Mouse (Mus musculus) kidney, adult 8-10 months (tissue): ENCODE data around the gene Srgap2.
"Not testable (repeated sequence)": the region's sequence is repeated elsewhere in the genome, so short reads cannot be mapped to it uniquely, and the experiment has no call there.

Experiments used
- DNase-seq, 2 experiments: peaks; one replicate each; pipeline ENCODE4 v3.0.0; 2022

The Srgap2 gene

DNA sequence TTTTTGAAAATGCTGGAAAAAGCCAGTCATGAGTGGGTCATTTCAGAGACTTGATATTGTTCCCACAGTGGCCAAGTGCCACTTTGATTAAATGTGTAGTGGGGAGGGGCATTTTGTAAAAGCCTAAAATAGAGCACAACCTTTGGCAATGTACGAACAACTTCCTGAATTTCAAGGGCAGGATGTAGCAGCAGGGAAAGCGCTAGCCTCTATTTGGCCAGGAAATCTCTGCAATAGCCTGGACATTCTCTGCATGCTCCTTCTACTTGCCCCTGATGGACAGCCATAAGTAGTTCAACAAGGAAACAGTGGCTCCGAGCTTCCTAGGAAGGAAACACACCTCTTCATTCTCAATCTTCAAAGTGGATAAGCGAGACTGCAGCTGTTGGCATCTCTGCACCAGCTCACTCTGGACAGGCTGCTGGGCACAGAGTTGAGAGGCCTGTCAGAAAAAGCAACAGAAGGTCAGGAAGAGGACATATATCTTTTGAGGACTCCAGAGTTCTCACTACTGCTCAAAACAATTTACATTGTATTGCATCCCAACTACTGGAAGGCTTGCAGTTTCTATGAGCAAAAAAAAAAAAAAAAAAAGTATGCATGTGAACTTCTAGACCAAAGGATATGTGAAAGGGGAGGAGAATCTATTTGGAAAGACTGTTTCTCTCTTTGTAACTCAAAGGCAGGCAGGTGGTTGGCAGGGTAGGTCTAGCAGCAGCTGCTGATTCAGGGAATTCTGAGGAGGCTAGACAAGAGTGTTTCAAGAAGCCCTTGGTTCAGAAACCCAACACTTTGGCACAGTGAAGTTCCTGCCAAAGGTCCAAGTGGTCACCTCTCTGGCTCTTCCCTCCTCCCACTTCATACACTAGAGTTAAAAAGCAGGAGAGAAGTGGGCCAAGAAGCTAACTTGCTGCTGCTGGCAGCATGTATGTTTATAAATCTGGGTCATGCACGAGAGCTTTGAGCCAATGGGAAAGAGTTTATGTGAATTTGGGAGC lies 181.4 kb downstream of the Srgap2 start:
- DNase-seq: peak; percentile 19 to 57

DNA sequence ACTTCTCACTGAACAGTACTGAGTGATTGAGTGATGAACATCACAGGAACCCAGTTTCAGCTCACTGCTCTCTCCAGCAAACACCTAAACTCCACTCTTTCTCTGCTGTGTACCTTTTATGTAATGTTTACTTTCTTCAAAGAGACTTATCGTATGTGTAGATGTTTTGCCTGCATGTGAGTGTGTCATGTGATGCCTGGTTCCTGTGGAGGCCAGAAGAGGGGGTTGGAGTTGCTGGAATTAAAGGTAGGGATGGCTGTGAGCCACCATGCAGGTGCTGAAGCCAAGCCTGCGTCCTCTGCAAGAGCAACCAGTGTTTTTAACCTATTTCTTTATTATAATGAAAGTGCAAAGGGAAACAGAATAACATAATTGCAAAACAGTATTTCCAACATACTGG lies 182.5 kb downstream of the Srgap2 start:
- DNase-seq: no peak

DNA sequence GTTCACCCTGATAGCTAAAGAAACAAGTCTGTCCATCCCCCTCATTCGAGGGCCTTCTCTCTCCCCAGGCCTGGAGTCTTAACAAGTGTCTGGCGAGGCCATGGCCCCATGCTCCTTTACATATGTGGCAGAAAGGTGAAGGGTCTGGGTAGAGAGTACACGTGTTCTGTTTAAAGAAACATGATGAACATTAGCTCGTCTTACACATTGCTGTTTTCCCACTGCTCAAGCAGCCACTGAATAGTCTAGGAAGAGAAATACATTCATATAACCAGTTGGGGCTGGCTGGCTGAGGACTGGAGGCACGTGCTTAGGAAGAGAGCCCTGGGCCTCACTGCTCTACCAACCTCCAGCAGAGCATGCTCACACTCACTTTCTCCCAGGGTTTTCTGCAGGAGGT lies 191.1 kb downstream of the Srgap2 start:
- DNase-seq: peak in 1 of 2 experiments; percentile 13

DNA sequence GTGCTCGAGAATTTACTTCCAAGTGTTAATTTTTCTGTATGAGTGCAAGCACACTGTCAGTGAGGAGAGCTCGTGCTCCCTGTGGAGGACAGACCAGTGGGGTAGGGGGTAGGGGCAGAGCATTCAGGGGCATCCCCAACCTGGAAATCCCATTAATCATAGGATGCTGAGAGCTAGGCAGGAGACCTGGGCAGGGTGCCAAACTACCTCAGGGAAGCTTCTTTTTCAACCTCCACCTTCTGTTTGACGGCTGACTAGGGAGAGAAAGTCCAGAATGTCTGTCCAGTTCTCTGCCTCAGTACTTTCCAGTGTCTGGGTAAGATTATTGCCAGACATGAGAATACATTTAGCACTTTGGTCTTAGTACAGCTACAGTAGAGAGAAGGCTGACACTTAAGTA lies 191.5 kb downstream of the Srgap2 start:
- DNase-seq: peak; percentile 26 to 28

DNA sequence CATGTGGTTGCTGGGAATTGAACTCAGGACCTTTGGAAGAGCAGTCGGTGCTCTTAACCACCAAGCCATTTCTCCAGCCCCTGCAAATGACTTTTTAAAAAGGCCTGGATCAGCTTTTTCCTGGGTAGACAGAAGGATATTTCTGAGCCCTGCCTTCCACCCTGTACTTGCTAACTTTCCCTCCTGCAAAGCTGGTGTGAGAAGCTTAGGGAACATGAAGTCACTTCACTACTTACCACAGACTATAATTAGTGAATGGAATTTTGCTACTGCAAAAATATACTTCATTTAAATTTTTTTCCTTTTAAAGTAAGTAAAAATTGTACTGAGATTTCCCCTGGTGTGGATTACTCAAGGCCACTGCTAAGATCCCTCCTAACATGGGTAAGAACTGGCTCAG lies 196.0 kb downstream of the Srgap2 start:
- DNase-seq: no peak

DNA sequence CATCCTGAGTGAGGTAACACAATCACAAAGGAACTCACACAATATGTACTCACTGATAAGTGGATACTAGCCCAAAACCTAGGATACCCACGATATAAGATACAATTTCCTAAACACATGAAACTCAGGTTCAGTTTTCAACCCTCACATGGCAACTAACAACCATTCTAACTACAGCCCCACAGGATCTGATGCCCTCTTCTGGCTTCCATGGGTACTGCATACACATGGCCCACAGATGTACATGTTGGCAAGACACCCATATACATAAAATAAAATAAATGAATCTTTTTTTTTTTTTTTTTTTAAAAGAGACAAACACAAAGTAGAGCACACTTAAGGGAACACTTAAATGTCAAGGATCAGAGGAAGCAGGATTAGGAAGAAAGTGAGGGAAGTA lies 198.1 kb downstream of the Srgap2 start:
- DNase-seq: not testable (repeated sequence)

DNA sequence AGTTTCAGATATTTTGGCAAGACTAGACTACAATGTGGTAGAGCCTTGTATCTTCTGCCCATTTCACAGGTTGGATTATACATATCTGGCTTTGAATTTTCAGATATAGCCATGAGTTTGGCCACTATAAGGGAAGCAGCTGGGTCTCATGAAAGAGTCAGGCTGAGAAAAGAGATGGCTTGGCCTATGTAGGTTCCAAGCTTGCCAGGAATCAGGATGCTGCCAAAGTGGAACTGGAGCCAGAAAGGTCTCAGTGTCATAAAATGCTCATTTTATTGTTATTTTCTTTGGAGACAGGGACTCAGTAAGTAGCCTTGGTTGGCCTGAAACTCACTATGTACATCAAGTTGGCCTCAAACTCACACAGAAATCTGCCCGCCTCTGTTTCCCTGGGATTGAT lies 200.0 kb downstream of the Srgap2 start:
- DNase-seq: no peak

DNA sequence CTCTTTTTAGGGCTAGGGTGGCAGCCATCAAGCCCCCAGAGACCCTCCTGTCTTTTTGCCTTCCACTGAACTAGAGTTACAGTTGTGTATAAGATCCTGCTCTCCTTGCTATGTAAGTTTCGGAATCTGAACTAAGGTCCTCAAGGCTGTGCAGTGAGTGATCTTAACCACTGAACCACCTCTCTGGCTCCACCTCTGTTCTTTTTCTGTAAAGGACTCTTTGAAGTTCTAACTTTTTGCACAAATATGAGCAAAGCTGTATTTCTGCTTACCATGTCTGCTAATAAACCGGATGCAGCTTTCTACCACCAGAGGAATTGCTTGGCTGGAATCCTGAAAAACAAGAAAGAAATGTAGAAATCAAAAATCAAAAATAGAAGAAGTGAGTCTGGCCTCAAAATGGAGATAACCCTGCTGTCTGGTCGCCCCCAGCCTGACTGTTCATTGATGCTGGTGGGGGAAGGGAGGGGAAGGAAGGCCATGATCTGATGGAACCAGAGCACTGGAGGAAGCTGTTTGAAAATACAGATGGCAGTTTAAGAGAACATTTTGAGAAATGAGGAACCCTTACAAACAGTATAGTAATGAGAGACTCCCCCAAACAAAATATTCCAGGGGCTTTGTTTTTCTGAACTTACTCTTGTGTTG lies 202.2 kb downstream of the Srgap2 start:
- no peak for DNase-seq

DNA sequence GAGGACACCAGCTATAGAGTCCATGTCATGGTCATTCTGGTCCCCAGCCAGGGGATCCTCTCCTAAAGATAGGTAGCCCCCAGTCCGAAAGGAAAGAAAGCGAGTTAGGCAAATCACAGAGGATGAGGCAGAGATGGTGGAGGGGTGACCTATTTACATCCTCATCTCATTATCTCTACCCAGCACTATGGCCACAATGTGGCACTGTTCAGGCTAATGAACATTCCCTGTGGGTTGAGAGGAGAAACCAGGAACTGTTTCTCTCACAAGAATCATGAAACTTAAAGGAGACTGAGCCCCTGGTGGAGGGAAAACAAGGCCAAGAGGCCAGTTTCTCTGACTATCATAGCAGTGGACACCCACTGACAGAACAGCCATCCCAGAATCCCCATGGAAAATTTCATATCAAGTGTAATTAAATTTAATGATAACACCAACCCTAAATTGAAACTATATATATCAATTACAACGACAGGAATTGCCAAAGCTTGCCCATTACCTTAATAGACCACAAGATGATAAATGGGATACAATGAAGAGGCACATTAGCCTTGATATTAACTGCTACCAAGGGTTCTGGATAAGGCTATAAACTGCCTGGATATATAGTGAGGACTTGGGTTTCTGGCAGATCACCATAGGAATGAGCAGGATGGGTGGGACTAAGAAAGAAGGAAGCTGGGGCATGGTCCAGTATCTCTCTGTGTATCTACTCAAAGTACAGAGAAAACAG lies 207.4 kb downstream of the Srgap2 start:
- no peak for DNase-seq

DNA sequence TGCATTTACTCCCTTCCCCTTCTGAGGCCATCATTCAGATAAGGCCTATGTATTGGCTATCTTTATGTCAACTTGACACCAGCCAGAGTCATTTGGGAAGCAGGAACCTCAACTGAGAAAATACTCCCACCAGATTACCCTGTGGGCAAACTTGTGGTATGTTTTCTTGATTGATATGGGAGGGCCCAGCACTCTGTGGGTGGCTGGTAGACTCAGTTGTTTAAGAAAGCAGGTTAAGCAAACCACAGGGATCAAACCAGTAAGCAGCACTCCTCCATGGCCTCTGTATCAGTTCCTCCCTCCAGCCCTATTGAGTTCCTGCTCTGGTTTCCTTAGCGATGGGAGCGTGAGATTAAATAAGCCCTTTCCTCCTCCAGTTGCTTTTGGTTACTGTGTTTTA lies 208.8 kb downstream of the Srgap2 start:
- DNase-seq: no peak

DNA sequence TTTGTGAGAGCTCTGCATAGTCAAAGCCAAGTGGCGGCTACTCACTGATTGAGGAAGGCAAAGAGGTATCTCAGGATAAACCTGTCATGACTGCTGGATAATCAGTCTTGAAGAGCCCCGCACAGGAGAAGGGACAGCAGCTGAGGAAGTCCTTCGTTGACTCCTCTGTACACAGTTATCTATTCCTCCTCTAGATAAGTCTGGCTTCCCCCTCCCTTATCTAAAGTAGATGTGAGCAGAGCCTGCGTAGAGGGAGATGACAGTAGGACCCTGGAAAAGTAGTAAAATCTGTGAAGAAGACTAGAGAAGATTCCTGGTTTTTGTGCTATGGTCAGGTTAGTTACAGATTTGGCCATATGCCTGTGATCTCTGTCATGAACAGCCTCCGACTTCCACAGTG lies 209.5 kb downstream of the Srgap2 start:
- no peak for DNase-seq

DNA sequence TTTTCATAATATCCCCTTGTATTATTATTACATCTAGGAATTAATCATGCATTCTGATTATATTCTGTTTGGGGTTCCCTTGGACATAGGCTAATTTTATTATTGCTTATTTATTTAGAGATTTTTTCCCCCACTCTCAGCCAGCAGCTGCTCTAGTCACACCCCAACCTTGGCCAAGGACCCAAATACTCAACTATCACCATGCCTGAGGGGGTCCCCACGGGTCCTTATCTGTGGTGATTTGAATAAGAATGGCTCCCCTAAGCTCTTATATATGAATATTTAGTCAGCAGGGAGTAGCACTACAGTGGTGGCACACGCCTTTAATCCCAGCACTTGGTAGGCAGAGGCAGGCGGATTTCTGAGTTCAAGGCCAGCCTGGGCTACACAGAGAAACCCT lies 215.9 kb downstream of the Srgap2 start:
- no peak for DNase-seq

DNA sequence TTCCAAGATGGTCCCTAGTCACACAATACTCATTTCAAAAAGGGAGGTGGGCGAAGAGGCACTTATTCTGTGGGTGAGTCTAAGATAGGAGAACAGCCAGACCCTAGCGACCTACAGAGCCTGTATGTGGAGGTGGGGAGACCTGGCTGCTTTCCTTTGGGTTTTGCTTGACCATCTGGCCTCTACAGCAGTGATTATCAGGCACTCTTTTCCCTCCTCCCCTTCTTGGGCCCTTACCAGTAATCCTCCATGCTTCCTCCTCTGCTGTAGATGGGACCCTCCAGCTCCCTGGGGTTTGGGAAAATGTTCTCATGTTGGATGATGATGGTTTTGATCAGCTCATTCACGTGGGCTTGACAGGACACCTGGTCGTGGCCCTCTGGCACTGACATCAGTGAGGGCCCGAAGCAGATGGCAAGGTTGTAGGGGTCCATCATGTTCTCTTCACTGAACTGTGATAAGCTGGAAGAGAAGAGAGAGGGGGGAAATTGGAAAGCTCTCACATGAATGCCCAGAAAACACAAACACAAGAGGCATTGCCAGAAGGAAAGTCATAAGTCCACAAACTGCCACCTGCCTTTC lies 216.8 kb downstream of the Srgap2 start:
- DNase-seq: no peak

DNA sequence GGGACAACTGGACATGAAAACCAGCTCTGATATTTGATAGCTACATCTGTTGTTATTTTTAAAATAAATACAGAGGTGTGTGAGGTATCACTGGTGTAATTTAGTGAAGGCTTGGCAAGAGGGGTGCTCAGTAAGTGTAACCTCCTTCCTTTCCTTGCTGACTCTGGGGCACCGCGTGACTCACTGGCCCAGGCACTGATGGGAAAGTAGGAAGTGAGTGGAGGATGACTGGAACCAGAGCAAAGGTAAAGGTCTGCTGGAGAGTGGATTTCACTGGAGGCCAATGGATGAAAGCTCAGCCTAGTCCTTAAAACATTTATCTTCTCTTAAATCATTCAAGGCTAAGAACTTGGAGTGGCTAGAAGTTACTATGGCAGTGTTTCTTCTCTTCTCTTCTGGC lies 226.4 kb downstream of the Srgap2 start:
- no peak for DNase-seq

DNA sequence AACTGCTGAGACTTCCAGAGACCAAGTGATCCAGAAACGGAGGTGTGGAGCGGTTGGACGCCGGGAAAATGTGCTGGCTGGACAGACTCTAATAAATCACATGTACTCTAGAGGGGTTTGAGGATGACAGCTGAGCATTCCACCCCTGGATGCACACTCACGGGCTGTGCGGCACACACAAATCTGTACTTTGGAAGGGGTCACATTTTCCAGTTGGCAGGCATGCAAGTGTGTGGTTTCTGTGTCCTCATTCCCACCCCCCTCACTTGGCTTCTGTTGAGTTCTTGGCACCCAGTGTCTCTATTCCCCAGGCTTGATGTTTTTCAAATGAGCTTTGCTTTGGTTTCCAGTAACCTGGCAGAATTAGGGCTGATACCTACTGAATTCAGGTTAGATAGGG lies 227.4 kb downstream of the Srgap2 start:
- DNase-seq: peak; percentile 31 to 38

DNA sequence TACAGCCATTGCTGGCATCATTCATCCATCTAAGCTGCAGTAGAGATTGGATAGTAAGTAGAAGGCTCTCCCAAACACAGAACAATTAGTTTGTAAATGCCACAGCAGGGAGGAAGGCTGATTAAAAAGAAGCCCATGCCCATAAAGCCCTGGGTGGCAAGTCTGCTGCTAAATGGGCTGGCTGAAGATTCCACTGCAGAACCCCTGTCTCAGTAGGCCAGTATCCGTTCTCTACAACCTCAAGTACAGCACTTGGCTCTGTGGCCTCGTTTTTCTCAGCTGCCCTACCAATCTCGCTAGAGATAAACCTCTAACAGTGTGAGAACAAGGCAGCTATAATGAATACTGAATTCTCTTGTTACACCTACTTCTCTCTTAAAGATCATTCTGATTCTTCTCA lies 227.9 kb downstream of the Srgap2 start:
- DNase-seq: no peak

DNA sequence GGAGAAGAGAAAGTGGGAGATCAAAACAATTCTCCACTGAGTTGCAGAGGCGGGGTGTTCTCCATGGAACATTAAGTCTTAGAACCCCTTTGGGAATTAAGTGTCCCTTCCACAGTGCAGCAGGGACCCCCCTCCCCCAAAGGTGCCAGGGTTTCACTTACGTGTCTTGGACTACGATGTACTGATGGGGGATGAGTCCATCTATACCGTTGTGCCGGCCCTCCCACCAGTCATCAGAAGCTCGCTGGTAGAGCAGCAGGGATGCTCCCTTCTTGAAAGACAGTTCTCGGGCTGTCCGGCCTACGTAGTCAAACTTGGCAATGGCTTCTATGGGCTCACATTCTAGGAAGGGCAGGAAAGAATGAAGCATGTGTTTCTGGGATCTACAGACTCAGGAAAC lies 229.0 kb downstream of the Srgap2 start:
- DNase-seq: no peak

DNA sequence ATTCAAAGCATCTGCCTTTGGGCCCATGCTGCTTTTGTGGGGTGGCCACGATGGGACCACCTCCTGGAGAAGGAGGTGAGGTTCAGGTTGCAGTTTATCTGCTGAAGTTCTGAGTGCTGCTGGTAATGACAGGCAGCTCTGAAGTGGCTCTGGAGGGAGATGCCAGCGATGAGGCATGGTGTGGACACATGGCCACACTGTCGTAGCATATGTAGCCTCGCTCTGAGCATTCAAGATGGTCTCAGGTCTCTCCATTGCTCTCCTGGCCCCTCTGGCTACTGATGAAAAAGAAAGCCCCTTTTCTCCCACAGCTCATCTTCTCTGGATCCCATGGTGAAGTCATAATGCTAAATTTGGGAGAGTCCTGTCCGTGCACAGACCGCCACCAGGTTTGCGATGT lies 230.4 kb downstream of the Srgap2 start:
- DNase-seq: no peak

DNA sequence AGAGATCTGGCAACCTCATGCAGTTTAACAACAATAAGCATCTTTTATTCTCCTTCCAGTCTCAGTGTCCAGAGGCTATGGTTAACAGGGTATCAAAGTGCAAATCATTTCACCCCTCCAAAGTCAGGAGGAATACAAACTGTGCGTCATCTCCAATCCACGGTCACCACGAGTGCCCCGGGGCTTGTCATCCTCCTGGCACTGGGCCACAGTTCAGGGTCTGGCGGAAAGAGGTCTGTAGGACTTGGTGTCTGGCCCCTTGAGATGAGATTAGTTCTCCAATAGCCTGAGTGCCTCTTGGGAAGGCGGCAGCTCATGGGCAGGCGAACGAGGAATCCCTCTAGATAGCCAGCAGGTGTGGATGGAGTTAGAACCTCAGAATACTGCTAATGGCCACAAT lies 232.0 kb downstream of the Srgap2 start:
- no peak for DNase-seq

DNA sequence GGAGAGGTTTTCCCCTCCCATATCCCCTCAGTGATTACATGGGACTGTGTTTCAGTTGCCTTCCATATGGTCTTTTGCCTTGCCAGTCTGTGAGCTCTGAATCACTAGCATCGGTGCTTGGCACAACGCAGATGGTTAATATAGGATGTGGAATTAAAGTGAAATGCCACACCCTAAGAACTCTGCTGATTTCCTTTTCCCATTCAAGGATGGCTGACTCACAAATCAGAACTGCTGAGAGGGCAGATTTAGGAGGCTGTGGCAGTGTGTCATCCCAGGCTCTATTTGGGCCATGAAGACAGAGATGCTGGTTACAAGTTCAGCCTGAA lies 233.3 kb downstream of the Srgap2 start:
- no peak for DNase-seq

DNA sequence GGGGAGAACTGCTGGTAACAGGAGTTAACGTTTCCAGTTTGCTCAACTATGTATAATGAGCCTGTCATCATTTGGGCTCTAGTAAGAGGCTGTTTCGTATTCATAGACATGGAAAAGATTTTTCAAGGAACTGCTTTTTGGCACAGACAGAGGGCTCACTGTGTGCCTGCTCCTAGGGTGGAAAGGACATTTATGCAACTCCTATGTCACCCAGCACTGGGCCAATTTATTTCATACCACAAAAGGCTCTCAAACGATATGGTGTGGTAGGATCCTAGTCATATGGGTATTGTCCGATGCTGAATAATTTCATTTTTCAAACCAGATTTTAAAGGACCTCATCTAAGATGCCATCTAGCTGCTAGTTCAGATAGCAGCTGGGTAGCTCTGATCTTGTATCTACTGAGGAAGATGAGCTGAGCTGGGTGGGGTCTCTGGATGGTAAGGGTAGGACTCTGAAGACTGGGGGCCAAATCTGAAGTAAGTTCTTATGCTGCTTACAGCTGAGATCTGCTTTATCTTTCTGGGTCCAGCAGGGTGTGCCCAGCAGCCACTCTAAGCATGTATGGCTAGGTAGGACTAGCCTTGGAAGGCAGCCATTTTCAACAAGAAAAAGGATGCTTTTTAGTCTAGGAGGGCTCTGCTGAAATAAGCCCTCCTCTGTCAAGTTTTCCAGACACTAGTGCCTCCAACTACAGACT lies 233.8 kb downstream of the Srgap2 start:
- DNase-seq: no peak

DNA sequence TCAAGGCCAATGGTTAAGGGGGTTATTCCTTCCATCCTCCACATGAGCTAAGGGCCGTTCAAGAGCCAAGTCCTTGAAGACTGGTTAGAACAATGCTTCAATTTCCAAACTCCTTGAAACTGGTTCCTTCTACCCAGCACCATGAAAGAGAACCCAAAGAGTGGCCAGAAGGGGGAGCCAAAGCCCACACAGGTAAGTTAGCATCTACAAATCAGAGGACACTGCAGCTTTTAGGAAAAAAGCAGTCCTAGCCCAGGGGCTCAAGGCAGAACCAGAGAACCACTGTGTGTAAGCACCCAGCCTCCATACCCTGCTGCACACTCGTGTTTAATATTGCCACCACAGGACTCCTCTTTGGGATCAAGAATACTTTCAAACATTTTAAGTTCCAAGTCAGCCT lies 236.5 kb downstream of the Srgap2 start:
- DNase-seq: peak; percentile 52 to 79

DNA sequence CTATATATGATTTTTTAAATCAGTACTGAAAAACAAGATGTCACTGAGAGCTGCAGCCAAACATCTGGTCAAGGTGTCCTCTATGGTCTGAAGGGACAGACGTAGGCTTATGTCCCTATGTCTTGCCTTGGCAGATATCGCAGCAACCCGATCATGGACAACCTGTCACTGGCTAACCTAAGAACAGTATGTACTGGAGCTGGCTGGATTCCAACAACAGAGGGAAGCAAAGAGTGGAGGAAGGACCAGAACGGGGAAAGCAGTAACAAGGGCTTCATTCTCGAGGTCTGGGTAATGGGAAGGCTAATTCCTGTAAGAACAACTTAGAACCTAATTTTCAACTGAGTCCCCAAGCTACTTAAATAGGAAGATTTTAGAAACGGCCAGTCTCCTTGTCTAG lies 238.2 kb downstream of the Srgap2 start:
- DNase-seq: no peak
